Mouse (Mus musculus) hindbrain, embryonic 12.5 days (tissue): ENCODE results near the gene Fads3. TPM values are rescaled to one million over a fixed set of nuclear protein-coding genes. Genes with fewer than 3 reads are reported as not detected.

Experiments
- ATAC-seq: fragments of 200-750 bp; cut with Nextera tagmentation; 2 replicates; pipeline ENCODE4 v1.8.0; 2017; ENCODE audit warnings: moderate TSS enrichment; ENCODE audit not compliant: low FRiP score
- H3K27ac ChIP-seq: fragments of 300-500 bp; sonication (generic); 2 replicates; pipeline ENCODE4 v1.5.1; 2016; ENCODE audit warnings: mild to moderate bottlenecking
- H3K27me3 ChIP-seq: fragments of 300-500 bp; sonication (generic); 2 replicates; pipeline ENCODE4 v1.6.1; 2016; ENCODE audit warnings: mild to moderate bottlenecking
- H3K36me3 ChIP-seq: fragments of 300-500 bp; sonication (generic); 2 replicates; pipeline ENCODE4 v1.6.1; 2016; ENCODE audit warnings: mild to moderate bottlenecking
- H3K4me1 ChIP-seq: fragments of 300-500 bp; sonication (generic); 2 replicates; pipeline ENCODE4 v1.6.1; 2016
- H3K4me2 ChIP-seq: fragments of 300-500 bp; sonication (generic); replicated peaks from 2 replicates; pipeline ENCODE4 v1.6.1; 2016; ENCODE audit warnings: mild to moderate bottlenecking
- H3K4me3 ChIP-seq: fragments of 300-500 bp; sonication (generic); 2 replicates; pipeline ENCODE4 v1.5.1; 2016; ENCODE audit warnings: mild to moderate bottlenecking
- H3K9ac ChIP-seq: fragments of 300-500 bp; sonication (generic); 2 replicates; pipeline ENCODE4 v1.6.1; 2016; ENCODE audit warnings: mild to moderate bottlenecking, moderate library complexity
- H3K9me3 ChIP-seq: fragments of 300-500 bp; sonication (generic); replicated peaks from 2 replicates; pipeline ENCODE4 v1.6.1; 2016; ENCODE audit warnings: mild to moderate bottlenecking
- WGBS: fragments of 180-500 bp; shearing (Covaris S2); methylation state at CpG from one replicate; pipeline ENCODE4 v1.1.7; 2016; 5-methylcytosine and 5-hydroxymethylcytosine counted together
- polyA plus RNA-seq: library from polyadenylated mRNA; unstranded; fragments of >200 nt; fragmentation: Nextera tagmentation; extraction: Ambion mirVana; gene quantifications from 2 replicates; pipeline ENCODE4 v1.2.1, GENCODE M21; 2016

Fads3 gene
- polyA plus RNA-seq, 1 experiment from 2014 or later = 13.1 TPM

DNA sequence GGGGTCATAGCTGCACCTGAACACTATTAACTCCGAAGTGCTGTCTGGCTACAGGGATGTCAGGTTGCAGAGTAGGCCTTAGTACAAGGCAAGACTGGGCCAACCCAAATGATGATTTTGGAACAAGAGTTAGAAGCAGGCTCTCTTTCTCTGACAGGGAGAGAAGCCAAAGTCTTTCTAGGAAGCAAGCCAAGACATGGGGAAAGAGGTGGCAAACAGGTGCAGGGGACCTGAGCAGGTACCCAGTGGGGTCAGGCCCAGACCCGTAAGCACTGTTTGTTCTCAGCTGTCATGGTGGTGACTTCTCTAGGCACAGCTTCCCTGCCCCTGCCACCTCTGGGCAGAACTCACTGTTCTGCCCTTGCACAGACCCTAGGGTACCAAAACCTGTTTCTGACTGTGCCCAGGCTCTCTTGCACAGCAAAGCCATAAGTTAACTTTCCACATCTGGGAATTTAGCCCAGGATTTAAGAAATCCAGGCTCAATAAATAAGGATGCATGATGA, 55.1 kb downstream of the Fads3 start:
- H3K4me1 ChIP-seq = peaks cover 57% of the 10 kb centered on the region
- peaks cover 27% of the 10 kb centered on the region for H3K36me3 ChIP-seq
- no peaks in the 10 kb centered on the region for H3K27me3 ChIP-seq
- H3K9me3 ChIP-seq = no peaks in the 10 kb centered on the region
- H3K4me2 ChIP-seq = no peak overlapping the region
- H3K27ac ChIP-seq = no peak overlapping the region
- ATAC-seq = no peak
- no peak overlapping the region; the same call in 1 of the 2 replicates for H3K9ac ChIP-seq
- no peak overlapping the region for H3K4me3 ChIP-seq
- WGBS = 95% methylated on average over 2 of the region's 2 CpGs

DNA sequence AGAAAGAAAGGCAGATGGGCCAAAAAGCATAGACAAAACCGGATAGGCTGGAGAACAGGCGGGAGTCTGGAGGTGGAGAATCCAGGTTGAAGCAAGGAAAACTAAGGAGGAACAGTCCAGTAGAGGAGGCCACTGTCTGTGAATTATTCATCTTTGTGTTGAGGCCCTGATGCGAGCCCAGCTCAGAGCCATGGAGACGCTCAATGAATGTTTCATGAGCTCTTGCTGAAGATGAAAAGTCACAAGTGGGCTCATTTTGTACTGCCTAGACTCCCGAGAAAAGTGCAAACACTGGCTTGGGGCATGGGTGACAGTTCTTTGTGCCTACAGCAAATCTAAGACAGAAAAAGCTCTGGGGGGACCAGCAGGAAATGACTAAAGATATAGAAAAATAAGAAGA, 56.5 kb downstream of the Fads3 start:
- peaks cover 64% of the 10 kb centered on the region for H3K4me1 ChIP-seq

DNA sequence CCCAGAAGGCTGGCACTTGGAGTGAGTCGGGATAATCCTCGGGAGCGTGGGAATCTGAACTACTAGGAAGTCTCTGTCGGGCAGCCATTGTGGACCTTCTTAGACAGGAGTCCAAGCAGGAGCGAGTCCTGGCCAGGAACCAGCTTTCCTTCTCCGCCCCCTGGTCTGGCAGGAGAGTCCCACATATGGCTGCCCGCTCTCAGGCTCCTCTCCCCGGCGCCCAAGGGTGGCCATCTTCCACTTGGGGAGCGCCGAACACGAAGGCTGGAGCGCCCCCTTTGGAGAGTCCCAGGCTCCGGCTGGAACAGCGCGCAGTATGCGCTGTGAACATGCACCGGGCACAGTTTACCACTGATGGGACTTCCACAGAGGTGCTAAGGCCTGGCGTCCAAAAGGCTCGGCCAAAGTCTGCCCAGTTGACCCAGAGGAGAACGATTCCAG, 59.3 kb downstream of the Fads3 start:
- Histone ChIP-seq H3K4me3 (peak overlapping the region; percentile 82), H3K36me3 (0 out of 2 replicates have a peak, but pooled peaks cover 9% of the 10 kb centered on the region), H3K4me1 (peaks cover 53% of the 10 kb centered on the region), H3K9ac (peak overlapping the region; percentile 85), H3K27me3 (no peaks in the 10 kb centered on the region), H3K4me2 (peak overlapping the region; percentile 83), H3K27ac (peak overlapping the region; percentile 98), H3K9me3 (no peaks in the 10 kb centered on the region)
- ATAC-seq = peak; percentile 62
- WGBS = under 1% methylated on average over 21 of the region's 21 CpGs

More for the DNA sequence above, 56.5 kb downstream of the Fads3 start:
- H3K36me3 ChIP-seq = peaks cover 21% of the 10 kb centered on the region
- no peak for ATAC-seq
- peak overlapping the region; percentile 83 for H3K4me2 ChIP-seq
- no peaks in the 10 kb centered on the region for H3K9me3 ChIP-seq
- H3K9ac ChIP-seq = peak overlapping the region; percentile 51
- peak overlapping the region; percentile 66 for H3K27ac ChIP-seq
- WGBS = 39% methylated on average over 5 of the region's 5 CpGs
- no peaks in the 10 kb centered on the region for H3K27me3 ChIP-seq
- H3K4me3 ChIP-seq = peak overlapping the region; percentile 10

DNA sequence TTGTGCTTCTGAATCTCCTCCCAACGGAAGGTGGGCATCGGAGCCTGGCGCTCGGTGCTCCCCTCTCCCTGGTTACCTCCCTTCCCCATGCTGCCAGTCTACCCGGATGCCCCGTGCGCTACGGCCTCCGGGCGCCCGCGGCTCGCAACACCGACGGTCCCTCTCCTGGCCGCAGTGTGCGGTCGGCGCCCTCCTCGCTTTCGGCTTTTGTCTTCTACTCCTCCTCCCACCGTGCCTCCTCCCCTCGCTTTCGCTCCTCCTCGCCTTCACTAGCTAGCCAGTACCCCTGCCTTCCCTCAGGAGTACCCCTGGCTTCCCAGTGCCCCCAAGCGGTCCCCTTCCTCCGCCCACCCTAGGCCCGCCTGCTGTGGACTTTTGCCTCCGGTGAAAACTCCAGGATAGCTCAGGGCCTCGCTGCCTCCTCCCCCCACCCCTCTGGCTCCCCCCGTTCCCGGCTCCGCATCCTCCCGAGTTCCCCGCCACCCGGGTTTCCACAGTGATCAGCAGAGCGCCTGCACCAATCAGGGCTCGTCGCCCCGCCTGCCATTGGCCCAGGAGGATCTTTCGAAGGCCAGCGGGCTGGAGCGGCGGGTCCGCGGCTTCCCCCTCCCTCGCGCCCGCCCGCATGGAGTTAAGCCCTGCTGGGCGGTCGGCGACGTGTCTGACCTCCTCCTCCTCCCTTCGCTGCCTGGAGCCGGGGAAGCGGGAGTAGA, 60.1 kb downstream of the Fads3 start, which contains the start of gene Fads2:
Fads2 (minus strand) TSS at position 406 of the 713 bp plus-strand sequence.
- Histone ChIP-seq H3K27ac (peak within 1 kb of the TSS; percentile 98), H3K4me2 (peak within 1 kb of the TSS; percentile 83), H3K4me3 (peak within 1 kb of the TSS; percentile 82), H3K36me3 (0 out of 2 replicates have a peak, but pooled peaks cover 6% of the 10 kb centered on the region), H3K27me3 (no peaks in the 10 kb centered on the region), H3K9ac (peak within 1 kb of the TSS; percentile 85), H3K4me1 (peaks cover 44% of the 10 kb centered on the region), H3K9me3 (no peaks in the 10 kb centered on the region)
- under 1% methylated on average over 56 of the region's 57 CpGs for WGBS
- ATAC-seq = peak; percentile 94

DNA sequence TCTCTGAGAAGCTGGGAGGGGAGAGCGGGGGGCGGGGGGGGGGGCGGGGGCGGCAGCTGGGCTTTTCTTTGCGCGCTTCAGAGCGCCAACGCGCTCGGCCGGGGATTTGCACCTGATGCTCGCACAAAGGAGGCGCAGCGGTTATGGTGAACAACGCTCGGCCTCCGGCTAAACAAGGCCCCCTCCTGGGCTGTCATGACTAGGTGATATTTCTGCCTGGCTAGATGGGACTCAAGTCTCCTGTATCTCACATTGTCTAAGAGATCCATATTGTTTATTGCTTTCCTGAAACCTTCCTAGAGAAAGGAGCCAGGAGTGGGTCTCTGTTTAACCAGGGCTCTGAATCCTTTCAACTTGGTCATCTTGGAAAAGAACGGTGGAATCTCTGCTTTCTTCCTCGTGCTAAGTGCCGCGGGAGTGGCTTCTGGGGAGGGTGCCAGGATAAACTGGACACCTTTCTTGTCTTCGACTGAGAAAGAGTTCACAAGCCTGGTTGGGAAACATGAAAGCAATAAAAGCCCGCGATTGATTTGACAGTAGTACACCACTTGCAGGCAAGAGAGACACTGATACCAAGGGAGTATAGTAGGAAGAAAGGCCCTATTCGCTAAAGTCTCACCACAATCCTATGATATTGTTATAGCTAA, 60.8 kb downstream of the Fads3 start:
- ATAC-seq = peak; percentile 69
- Histone ChIP-seq H3K4me1 (peaks cover 38% of the 10 kb centered on the region), H3K4me2 (peak overlapping the region; percentile 83), H3K36me3 (no peaks in the 10 kb centered on the region), H3K27me3 (no peaks in the 10 kb centered on the region), H3K9ac (peak overlapping the region; percentile 85), H3K9me3 (no peaks in the 10 kb centered on the region), H3K27ac (peak overlapping the region; percentile 98), H3K4me3 (peak overlapping the region; percentile 82)
- WGBS = 5% methylated on average over 25 of the region's 25 CpGs

DNA sequence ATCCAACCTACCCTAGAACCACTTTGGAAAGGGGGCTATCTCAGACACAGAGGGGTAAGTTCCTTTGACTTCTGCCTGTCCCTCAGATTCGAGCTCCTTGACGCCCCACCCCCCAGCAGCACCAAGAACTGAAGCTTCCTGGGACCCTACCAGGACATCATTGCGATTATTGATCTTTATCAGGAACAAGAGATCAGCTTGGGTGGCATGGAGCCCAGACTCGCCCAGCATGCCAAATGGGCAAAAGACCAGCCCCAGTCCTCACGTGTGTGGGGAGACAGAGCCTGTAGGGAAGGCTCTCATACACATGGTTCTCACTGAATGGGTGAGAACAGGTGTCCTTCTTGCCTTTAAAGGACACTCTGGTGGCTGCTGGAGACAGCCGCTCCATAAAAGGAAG, 62.9 kb downstream of the Fads3 start:
- H3K9me3 ChIP-seq = no peaks in the 10 kb centered on the region
- no peaks in the 10 kb centered on the region for H3K36me3 ChIP-seq
- 90% methylated on average over 6 of the region's 6 CpGs for WGBS
- H3K27ac ChIP-seq = no peak overlapping the region
- ATAC-seq = no peak
- no peak overlapping the region for H3K4me3 ChIP-seq
- H3K4me2 ChIP-seq = no peak overlapping the region
- H3K4me1 ChIP-seq = peaks cover 17% of the 10 kb centered on the region
- no peaks in the 10 kb centered on the region for H3K27me3 ChIP-seq
- H3K9ac ChIP-seq = no peak overlapping the region

DNA sequence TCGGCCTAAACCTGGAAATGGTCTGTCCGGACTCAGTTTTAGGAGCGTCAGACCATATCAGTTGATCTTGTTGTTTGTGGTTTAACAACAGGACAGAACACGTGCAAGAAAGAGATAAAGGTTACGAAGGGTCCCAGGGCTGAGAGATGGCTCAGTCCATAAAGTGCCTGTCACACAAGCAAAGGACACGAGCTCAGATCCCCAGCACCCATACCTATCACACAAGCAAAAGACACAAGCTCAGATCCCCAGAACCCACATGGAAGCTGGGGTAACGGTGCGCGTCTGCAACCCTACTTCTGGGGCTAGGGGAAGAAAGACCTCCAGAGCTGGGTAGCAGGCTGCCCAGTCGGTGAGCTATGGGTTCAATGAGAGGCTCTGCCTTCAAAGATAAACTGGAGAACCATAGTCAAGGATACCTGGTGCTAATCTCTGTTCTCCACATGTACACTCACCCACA, 63.7 kb downstream of the Fads3 start:
- no peak for ATAC-seq
- Histone ChIP-seq H3K27ac (no peak overlapping the region), H3K4me2 (no peak overlapping the region), H3K36me3 (no peaks in the 10 kb centered on the region), H3K27me3 (no peaks in the 10 kb centered on the region), H3K9me3 (no peaks in the 10 kb centered on the region), H3K4me1 (peaks cover 9% of the 10 kb centered on the region), H3K4me3 (no peak overlapping the region), H3K9ac (no peak overlapping the region)
- 86% methylated on average over 10 of the region's 10 CpGs for WGBS

DNA sequence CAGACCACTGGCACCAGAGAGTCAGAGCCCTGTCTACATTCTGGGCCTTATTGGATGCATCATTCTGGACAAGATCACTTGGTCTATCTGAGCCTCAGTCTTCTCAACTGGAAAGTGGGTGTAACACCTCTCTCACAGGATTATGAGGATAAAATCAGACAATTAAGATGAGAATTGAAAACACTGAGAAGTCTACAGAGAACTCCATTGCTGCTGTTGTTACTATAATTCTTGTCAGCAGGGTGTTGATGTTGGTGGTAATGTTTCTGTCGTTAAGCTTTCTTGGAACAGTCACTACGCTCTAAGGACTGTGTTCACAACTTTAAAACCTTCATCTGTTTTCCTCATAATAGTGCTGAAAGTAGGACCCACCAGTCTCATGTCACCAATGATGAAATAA, 65.3 kb downstream of the Fads3 start:
- Histone ChIP-seq H3K27me3 (no peaks in the 10 kb centered on the region), H3K36me3 (no peaks in the 10 kb centered on the region)
- WGBS = 89% methylated on average over 2 of the region's 2 CpGs

DNA sequence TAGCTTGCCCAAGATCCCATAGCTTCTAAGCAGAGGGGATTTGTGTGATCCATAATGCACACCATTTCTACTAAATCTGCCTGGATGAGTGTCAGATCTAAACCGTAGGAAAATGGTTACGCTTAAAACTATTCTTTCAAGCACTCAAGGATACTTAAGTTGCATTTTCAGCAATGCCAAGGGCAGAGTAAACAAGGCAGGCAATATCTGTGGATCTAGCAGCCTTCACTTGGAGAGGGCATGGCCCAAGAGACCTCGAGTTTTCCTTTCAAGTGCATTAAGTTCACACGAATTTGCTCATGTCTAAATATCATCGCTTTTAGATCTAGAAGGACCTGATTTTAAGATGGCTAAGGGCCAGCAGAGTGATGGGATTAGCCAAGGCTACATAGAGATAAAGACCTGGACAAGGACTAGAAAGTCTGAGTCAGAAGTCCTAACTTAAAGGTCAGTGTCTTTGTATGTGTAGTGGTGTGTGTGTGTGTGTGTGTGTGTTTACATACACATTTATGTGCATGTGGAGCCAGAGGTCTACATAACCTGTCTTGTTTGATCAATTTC, 65.8 kb downstream of the Fads3 start:
- no peak for ATAC-seq
- Histone ChIP-seq H3K4me3 (no peak overlapping the region), H3K36me3 (no peaks in the 10 kb centered on the region), H3K9ac (no peak overlapping the region), H3K27ac (no peak overlapping the region), H3K27me3 (no peaks in the 10 kb centered on the region), H3K4me2 (no peak overlapping the region), H3K9me3 (no peaks in the 10 kb centered on the region), H3K4me1 (peaks cover 7% of the 10 kb centered on the region)
- WGBS = 90% methylated on average over 5 of the region's 5 CpGs

More for the DNA sequence above, 65.3 kb downstream of the Fads3 start:
- no peak overlapping the region for H3K4me3 ChIP-seq
- no peak overlapping the region for H3K27ac ChIP-seq
- H3K4me1 ChIP-seq = peaks cover 8% of the 10 kb centered on the region
- no peaks in the 10 kb centered on the region for H3K9me3 ChIP-seq
- H3K4me2 ChIP-seq = no peak overlapping the region
- ATAC-seq = no peak
- H3K9ac ChIP-seq = no peak overlapping the region

DNA sequence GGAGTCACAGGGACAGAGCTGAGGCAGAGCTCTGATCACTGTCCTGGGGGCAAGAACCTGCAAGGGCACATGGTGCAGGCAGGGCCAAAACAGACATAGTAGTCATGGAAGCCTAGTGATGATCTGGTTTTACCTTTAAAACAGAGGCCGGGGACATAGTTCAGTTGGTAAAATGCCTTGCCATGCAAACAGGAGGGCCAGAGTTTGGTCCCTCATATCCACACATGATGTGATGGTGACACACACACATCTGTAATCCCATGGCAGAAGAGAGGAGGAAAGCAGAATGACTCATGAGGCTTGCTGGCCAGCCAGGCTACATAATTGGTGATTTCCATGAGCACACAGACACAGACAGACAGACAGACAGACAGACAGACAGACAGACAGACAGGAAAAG, 66.8 kb downstream of the Fads3 start:
- H3K27ac ChIP-seq = no peak overlapping the region
- no peak for ATAC-seq
- no peaks in the 10 kb centered on the region for H3K27me3 ChIP-seq
- no peaks in the 10 kb centered on the region for H3K9me3 ChIP-seq
- no peaks in the 10 kb centered on the region for H3K4me1 ChIP-seq
- H3K4me3 ChIP-seq = no peak overlapping the region
- no peak overlapping the region for H3K4me2 ChIP-seq
- H3K36me3 ChIP-seq = no peaks in the 10 kb centered on the region
- 92% methylated on average over 1 of the region's 1 CpGs for WGBS
- H3K9ac ChIP-seq = no peak overlapping the region

DNA sequence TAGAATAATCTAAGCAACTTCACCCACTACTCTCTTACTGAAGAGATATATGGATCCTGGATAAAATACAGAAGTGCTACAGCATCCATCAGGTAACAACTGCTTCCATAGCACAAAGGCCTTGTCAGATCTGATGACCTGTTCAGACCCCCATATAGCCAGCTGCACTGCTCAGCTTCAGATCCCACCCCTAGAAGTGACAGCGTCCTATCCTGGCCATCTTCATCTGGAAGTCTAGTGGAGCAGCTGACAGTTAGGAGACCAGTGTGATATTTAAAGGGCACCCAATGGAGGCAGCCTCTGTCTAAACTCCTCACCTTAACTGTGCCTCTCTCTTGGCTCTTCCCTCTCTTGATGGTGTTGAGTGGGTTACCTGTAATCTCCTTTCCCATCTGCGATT, 67.3 kb downstream of the Fads3 start:
- no peak for ATAC-seq
- no peaks in the 10 kb centered on the region for H3K9me3 ChIP-seq

More for the DNA sequence above, 67.3 kb downstream of the Fads3 start:
- WGBS = 95% methylated on average over 2 of the region's 2 CpGs
- Histone ChIP-seq H3K27me3 (no peaks in the 10 kb centered on the region), H3K4me3 (no peak overlapping the region), H3K4me1 (no peaks in the 10 kb centered on the region), H3K27ac (no peak overlapping the region), H3K4me2 (no peak overlapping the region), H3K36me3 (no peaks in the 10 kb centered on the region), H3K9ac (no peak overlapping the region)
